Comparison of ENCODE assay signal across 26 mouse cellular contexts in genomic region chr16:5445776-5446175, GRCm38 (mm10).
A peak's percentile ranks its signal among the peaks of the same experiment; 100 is the strongest.
DNase-seq lines count a peak whose midpoint lies in the region; ATAC-seq and TF ChIP-seq lines count a peak whose summit lies in the region.
"Had no signal": no experiment of that assay in that cellular context is flagged by ENCODE, and none has a peak within 500 bp of the region (broad histone marks: within the 10 kb centered on the region; RNA-seq: fewer than 3 reads in every experiment).

No protein-coding gene starts in this region.

- no peak overlapping the region for H3K27ac ChIP-seq in lung, postnatal 0 days (ENCODE audit: low read length)
- H3K27ac ChIP-seq in bone marrow, adult 2 months (ENCODE audit: control insufficient read depth, insufficient read depth, low read depth, low read length, poor library complexity) = peak overlapping the region; percentile 45; the same call in 1 of the 2 replicates
- H3K27ac ChIP-seq in forebrain, embryonic 13.5 days = no peak overlapping the region
- H3K27ac ChIP-seq: embryonic facial prominence, embryonic 15.5 days; forebrain, embryonic 15.5 days; hindbrain, postnatal 0 days; kidney, embryonic 15.5 days; limb, embryonic 15.5 days; liver, embryonic 15.5 days; midbrain, embryonic 13.5 days; neural tube, embryonic 12.5 days had no signal

- no peak overlapping the region for H3K4me3 ChIP-seq in lung, postnatal 0 days (ENCODE audit: low read depth, low read length)
- H3K4me3 ChIP-seq in bone marrow, adult 2 months (replicated peaks; ENCODE audit: control insufficient read depth, low read depth, low read length) = no peak overlapping the region
- H3K4me3 ChIP-seq in forebrain, embryonic 13.5 days = no peak overlapping the region
- H3K4me3 ChIP-seq: embryonic facial prominence, embryonic 15.5 days; forebrain, embryonic 15.5 days; kidney, embryonic 15.5 days; limb, embryonic 15.5 days; liver, embryonic 15.5 days; midbrain, embryonic 13.5 days; neural tube, embryonic 12.5 days had no signal

- TF ChIP-seq EP300 in lung, postnatal 0 days (IDR thresholded peaks at IDR 0.05) = no peak

- no peak overlapping the region for H3K9ac ChIP-seq in lung, postnatal 0 days (replicated peaks; ENCODE audit: low read depth)
- H3K9ac ChIP-seq in forebrain, embryonic 13.5 days = no peak overlapping the region
- H3K9ac ChIP-seq: embryonic facial prominence, embryonic 15.5 days; forebrain, embryonic 15.5 days; kidney, embryonic 15.5 days; limb, embryonic 15.5 days; liver, embryonic 15.5 days; midbrain, embryonic 13.5 days; neural tube, embryonic 12.5 days had no signal

- WGBS in lung, postnatal 0 days = 60% methylated on average over 6 of the region's 6 CpGs
- WGBS in bone marrow, adult 2 months = 32% methylated on average over 6 of the region's 6 CpGs
- WGBS in forebrain, embryonic 13.5 days = 65% methylated on average over 6 of the region's 6 CpGs

- H3K36me3 ChIP-seq in lung, postnatal 0 days (ENCODE audit: insufficient read depth, low read length) = no peaks in the 10 kb centered on the region
- H3K36me3 ChIP-seq in forebrain, embryonic 13.5 days (ENCODE audit: poor library complexity, severe bottlenecking) = no peaks in the 10 kb centered on the region
- H3K36me3 ChIP-seq: embryonic facial prominence, embryonic 15.5 days; forebrain, embryonic 15.5 days; G1E; kidney, embryonic 15.5 days; limb, embryonic 15.5 days; liver, embryonic 15.5 days; midbrain, embryonic 13.5 days; neural tube, embryonic 12.5 days had no signal

- H3K9me3 ChIP-seq in lung, postnatal 0 days (ENCODE audit: low read length) = no peaks in the 10 kb centered on the region
- no peaks in the 10 kb centered on the region for H3K9me3 ChIP-seq in forebrain, embryonic 13.5 days (replicated peaks)
- H3K9me3 ChIP-seq: embryonic facial prominence, embryonic 15.5 days; forebrain, embryonic 15.5 days; kidney, embryonic 15.5 days; limb, embryonic 15.5 days; liver, embryonic 15.5 days; midbrain, embryonic 13.5 days; neural tube, embryonic 12.5 days had no signal

- no peak overlapping the region for H3K4me2 ChIP-seq in lung, postnatal 0 days (replicated peaks; ENCODE audit: low read depth, low read length)
- H3K4me2 ChIP-seq in forebrain, embryonic 13.5 days = no peak overlapping the region
- H3K4me2 ChIP-seq: embryonic facial prominence, embryonic 15.5 days; forebrain, embryonic 15.5 days; heart, embryonic 11.5 days; kidney, embryonic 15.5 days; limb, embryonic 15.5 days; liver, embryonic 15.5 days; midbrain, embryonic 13.5 days; neural tube, embryonic 12.5 days had no signal

- H3K27me3 ChIP-seq in lung, postnatal 0 days (replicated peaks; ENCODE audit: insufficient read depth, low read length) = no peaks in the 10 kb centered on the region
- no peaks in the 10 kb centered on the region for H3K27me3 ChIP-seq in forebrain, embryonic 13.5 days
- H3K27me3 ChIP-seq: embryonic facial prominence, embryonic 15.5 days; forebrain, embryonic 15.5 days; kidney, embryonic 15.5 days; limb, embryonic 15.5 days; liver, embryonic 15.5 days; neural tube, embryonic 12.5 days had no signal

- H3K4me1 ChIP-seq in lung, postnatal 0 days (ENCODE audit: insufficient read depth, low read depth, low read length) = no peaks in the 10 kb centered on the region
- peaks cover 5% of the 10 kb centered on the region; the same call in 1 of the 2 replicates for H3K4me1 ChIP-seq in bone marrow, adult 2 months (ENCODE audit: control insufficient read depth, insufficient read depth, low read length)
- H3K4me1 ChIP-seq in forebrain, embryonic 13.5 days = no peaks in the 10 kb centered on the region
- H3K4me1 ChIP-seq: embryonic facial prominence, embryonic 15.5 days; forebrain, embryonic 15.5 days; kidney, embryonic 15.5 days; limb, embryonic 15.5 days; liver, embryonic 15.5 days; midbrain, embryonic 13.5 days; neural tube, embryonic 12.5 days had no signal

- DNase-seq in lung, postnatal 0 days (ENCODE audit: low spot score) = peak; percentile 13
- DNase-seq in lung, adult 18-20 months = no peak
- DNase-seq in CD4-positive helper T cell, adult 2 months (ENCODE audit: low read depth, low spot score) = peak; percentile 68
- DNase-seq in cerebellum, adult 11-12 months = no peak
- no peak for DNase-seq in testis, postnatal 10 days (ENCODE audit: low spot score)
- DNase-seq: adrenal gland, adult 8-10 months; cerebellum, adult 9-10 months; heart, adult 11 months; kidney, adult 11 months; kidney, postnatal 4 days; left cerebral cortex, postnatal 4 days; right cerebral cortex, postnatal 4 days had no signal

- ATAC-seq in lung, postnatal 0 days = no peak
- ATAC-seq in megakaryocyte, adult 5-6 weeks (ENCODE audit: poor library complexity, severe bottlenecking) = peak; percentile 87
- ATAC-seq in forebrain, embryonic 13.5 days = no peak
- ATAC-seq: forebrain, embryonic 15.5 days; hindbrain, postnatal 0 days; midbrain, embryonic 13.5 days; Patski had no signal

- no peak for TF ChIP-seq POLR2A in bone marrow, adult 2 months (IDR thresholded peaks at IDR 0.05; ENCODE audit: borderline replicate concordance, control insufficient read depth, low read depth, low read length)

- TF ChIP-seq CTCF in lung, postnatal 0 days (IDR thresholded peaks at IDR 0.05) = no peak
- TF ChIP-seq CTCF in bone marrow, adult 2 months (IDR thresholded peaks at IDR 0.05; ENCODE audit: control insufficient read depth, insufficient read depth, low read length) = no peak

Comparison
In these comparisons a context has a peak if more than half of its experiments do, and no peak if none do; other contexts are left out.
1. DNase-seq: peak in lung, postnatal 0 days (single experiment) and CD4-positive helper T cell, adult 2 months (single experiment); none in lung, adult 18-20 months (0 of 2), cerebellum, adult 11-12 months (single experiment) and testis, postnatal 10 days (single experiment).